Mouse (Mus musculus): ENCODE data around the gene Tfap2b. TPM values are rescaled to one million over a fixed set of nuclear protein-coding genes. Genes with fewer than 3 reads are reported as not detected.

The Tfap2b gene
- polyA plus RNA-seq (2015; fragmentation: Nextera tagmentation; extraction: Ambion mirVana): 2.4 and 3.0 TPM in 2 replicates

GRCm38 (mm10) chr1:19208641-19209358, at the start of gene Tfap2b:
TSS of gene Tfap2b (plus strand) at chr1:19208914.
- H3K27ac ChIP-seq (ENCODE audit: low read length): no peak within 1 kb of the TSS
- no peaks in the 10 kb centered on the region for H3K36me3 ChIP-seq (ENCODE audit: control insufficient read depth, insufficient read depth)
- no peaks in the 10 kb centered on the region for H3K9me3 ChIP-seq (ENCODE audit: control insufficient read depth, low read length)
- H3K4me3 ChIP-seq (replicated peaks; ENCODE audit: low read length): peak within 1 kb of the TSS; percentile 19; the same call in 1 of the 2 replicates
- ATAC-seq: no peak
- 2% methylated on average over 26 of the region's 26 CpGs for WGBS
- H3K4me1 ChIP-seq (replicated peaks; ENCODE audit: control insufficient read depth, insufficient read depth, low read length): no peaks in the 10 kb centered on the region
- peaks cover 47% of the 10 kb centered on the region for H3K27me3 ChIP-seq (replicated peaks; ENCODE audit: control insufficient read depth, insufficient read depth, low read length)
- H3K4me2 ChIP-seq (ENCODE audit: low read length): no peak within 1 kb of the TSS
- no peak within 1 kb of the TSS for H3K9ac ChIP-seq (replicated peaks; ENCODE audit: low read depth, low read length)

DNA sequence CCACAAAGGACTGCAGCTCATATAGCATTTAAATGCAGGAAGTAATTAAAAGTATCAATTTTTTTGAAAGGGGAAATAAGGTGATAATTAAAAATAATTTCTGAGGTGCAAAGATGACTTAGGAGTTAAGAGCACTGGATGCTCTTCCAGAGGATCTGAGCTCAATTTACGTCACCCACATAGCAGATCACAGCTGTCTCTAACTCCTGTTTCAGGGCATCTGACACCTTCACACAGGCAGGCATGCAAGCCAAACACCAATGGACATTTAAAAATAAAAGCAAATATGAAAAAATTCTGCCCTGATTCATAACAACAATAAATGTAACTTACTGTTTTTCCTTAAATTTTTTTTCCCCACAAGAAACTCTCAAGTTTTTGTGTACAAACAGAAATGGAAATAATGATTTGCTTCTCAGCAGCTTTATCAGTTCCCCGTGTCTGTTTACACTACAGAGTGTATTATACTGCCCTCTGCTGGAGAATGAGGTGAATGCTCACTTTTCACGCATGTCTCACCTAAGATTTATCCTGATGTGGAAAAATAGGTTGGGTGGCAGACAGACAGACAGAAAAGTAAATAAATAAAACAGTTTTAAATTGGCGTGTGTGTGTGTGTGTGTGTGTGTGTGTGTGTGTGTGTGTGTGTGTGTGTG, 29.8 kb upstream of the Tfap2b start:
- ATAC-seq: peak; percentile 75
- Histone ChIP-seq H3K9ac (replicated peaks; ENCODE audit: low read depth, low read length) (no peak overlapping the region), H3K36me3 (ENCODE audit: control insufficient read depth, insufficient read depth) (no peaks in the 10 kb centered on the region), H3K4me3 (replicated peaks; ENCODE audit: low read length) (no peak overlapping the region), H3K27ac (ENCODE audit: low read length) (no peak overlapping the region), H3K4me2 (ENCODE audit: low read length) (no peak overlapping the region), H3K4me1 (replicated peaks; ENCODE audit: control insufficient read depth, insufficient read depth, low read length) (no peaks in the 10 kb centered on the region), H3K9me3 (ENCODE audit: control insufficient read depth, low read length) (no peaks in the 10 kb centered on the region), H3K27me3 (replicated peaks; ENCODE audit: control insufficient read depth, insufficient read depth, low read length) (no peaks in the 10 kb centered on the region)
- WGBS: 5% methylated on average over 4 of the region's 4 CpGs

DNA sequence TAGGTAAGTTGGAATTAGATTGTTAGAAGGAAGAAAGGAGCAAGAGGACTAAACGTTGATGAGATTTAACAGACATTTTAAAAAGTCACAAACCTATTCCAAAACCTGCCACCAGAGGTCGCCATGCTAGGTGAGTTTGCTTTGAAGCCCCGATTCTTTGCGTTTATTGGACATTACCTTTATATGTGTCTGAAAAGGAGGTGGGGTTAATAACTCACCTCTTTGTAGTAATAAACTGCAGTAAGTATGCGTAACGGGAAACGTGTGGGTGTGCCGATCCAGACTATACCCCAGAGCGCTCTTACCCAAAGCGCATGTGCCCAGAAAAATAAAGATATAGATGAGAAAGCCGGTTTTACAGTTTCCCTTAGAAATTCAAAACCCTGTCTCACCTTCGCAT, 3.1 kb upstream of the Tfap2b start:
- peaks cover 24% of the 10 kb centered on the region for H3K27me3 ChIP-seq (replicated peaks; ENCODE audit: control insufficient read depth, insufficient read depth, low read length)
- no peaks in the 10 kb centered on the region for H3K4me1 ChIP-seq (replicated peaks; ENCODE audit: control insufficient read depth, insufficient read depth, low read length)
- no peak overlapping the region for H3K9ac ChIP-seq (replicated peaks; ENCODE audit: low read depth, low read length)
- no peaks in the 10 kb centered on the region for H3K36me3 ChIP-seq (ENCODE audit: control insufficient read depth, insufficient read depth)
- 3% methylated on average over 12 of the region's 12 CpGs for WGBS
- peak overlapping the region; percentile 60 for H3K4me2 ChIP-seq (ENCODE audit: low read length)
- no peaks in the 10 kb centered on the region for H3K9me3 ChIP-seq (ENCODE audit: control insufficient read depth, low read length)
- ATAC-seq: peak; percentile 70
- H3K27ac ChIP-seq (ENCODE audit: low read length): no peak overlapping the region
- peak overlapping the region; percentile 39 for H3K4me3 ChIP-seq (replicated peaks; ENCODE audit: low read length)

GRCm38 (mm10) chr1:19206194-19206593, 2.5 kb upstream of the Tfap2b start:
- Histone ChIP-seq H3K27ac (ENCODE audit: low read length) (no peak overlapping the region), H3K4me3 (replicated peaks; ENCODE audit: low read length) (no peak overlapping the region), H3K9ac (replicated peaks; ENCODE audit: low read depth, low read length) (no peak overlapping the region), H3K36me3 (ENCODE audit: control insufficient read depth, insufficient read depth) (no peaks in the 10 kb centered on the region), H3K27me3 (replicated peaks; ENCODE audit: control insufficient read depth, insufficient read depth, low read length) (peaks cover 30% of the 10 kb centered on the region), H3K4me2 (ENCODE audit: low read length) (no peak overlapping the region), H3K9me3 (ENCODE audit: control insufficient read depth, low read length) (no peaks in the 10 kb centered on the region), H3K4me1 (replicated peaks; ENCODE audit: control insufficient read depth, insufficient read depth, low read length) (no peaks in the 10 kb centered on the region)
- ATAC-seq: peak; percentile 55
- 1% methylated on average over 7 of the region's 7 CpGs for WGBS

DNA sequence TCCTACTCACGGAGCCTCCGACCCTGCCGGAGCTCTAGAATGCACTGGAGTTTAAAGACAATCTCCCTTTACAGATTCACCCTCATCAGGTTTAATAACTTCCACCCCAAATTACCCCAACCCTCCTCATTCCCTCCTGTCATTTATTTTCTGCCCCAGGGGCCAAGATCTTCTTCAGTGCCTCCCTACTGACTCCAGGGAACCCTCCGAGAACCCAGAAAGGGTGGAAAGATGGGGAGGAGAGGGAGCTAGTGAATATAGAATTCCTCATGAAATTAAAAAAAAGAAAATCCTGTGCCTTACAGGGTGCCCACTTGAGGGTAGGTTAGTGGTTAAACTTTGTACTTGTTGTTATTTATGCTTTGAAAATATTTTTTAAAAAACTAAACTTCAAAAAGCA, 1.1 kb upstream of the Tfap2b start:
- H3K27me3 ChIP-seq (replicated peaks; ENCODE audit: control insufficient read depth, insufficient read depth, low read length): peaks cover 41% of the 10 kb centered on the region
- H3K36me3 ChIP-seq (ENCODE audit: control insufficient read depth, insufficient read depth): no peaks in the 10 kb centered on the region
- H3K4me3 ChIP-seq (replicated peaks; ENCODE audit: low read length): no peak overlapping the region
- ATAC-seq: no peak
- H3K27ac ChIP-seq (ENCODE audit: low read length): no peak overlapping the region
- no peaks in the 10 kb centered on the region for H3K9me3 ChIP-seq (ENCODE audit: control insufficient read depth, low read length)
- H3K4me2 ChIP-seq (ENCODE audit: low read length): no peak overlapping the region
- H3K4me1 ChIP-seq (replicated peaks; ENCODE audit: control insufficient read depth, insufficient read depth, low read length): no peaks in the 10 kb centered on the region
- H3K9ac ChIP-seq (replicated peaks; ENCODE audit: low read depth, low read length): no peak overlapping the region
- WGBS: 1% methylated on average over 4 of the region's 4 CpGs

DNA sequence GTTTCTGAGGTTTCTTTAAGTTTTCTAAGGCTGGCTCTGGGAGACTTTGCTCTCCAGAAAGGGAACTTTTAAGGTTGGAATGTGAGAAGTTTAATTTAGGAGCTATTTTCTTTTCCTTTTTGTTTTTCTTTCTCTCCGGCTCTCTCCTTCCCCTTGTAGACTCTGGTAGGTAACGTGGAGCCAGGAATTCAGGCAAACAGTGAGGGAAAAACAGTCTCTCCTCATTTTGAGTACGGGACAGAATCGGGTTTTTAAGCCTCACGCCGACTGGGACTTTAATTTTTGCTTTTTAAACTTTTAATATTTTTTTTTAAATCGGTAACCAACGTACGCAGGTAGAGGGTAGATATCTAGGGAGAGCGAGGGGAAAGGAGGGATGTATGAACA, 638 bp downstream of the Tfap2b start:
- no peak for ATAC-seq
- Histone ChIP-seq H3K4me2 (ENCODE audit: low read length) (no peak overlapping the region), H3K27ac (ENCODE audit: low read length) (no peak overlapping the region)

GRCm38 (mm10) chr1:19209776-19210175, 1.1 kb downstream of the Tfap2b start:
- peaks cover 52% of the 10 kb centered on the region for H3K27me3 ChIP-seq (replicated peaks; ENCODE audit: control insufficient read depth, insufficient read depth, low read length)
- H3K36me3 ChIP-seq (ENCODE audit: control insufficient read depth, insufficient read depth): no peaks in the 10 kb centered on the region
- WGBS: under 1% methylated on average over 31 of the region's 31 CpGs
- no peak overlapping the region for H3K27ac ChIP-seq (ENCODE audit: low read length)
- ATAC-seq: no peak
- H3K9me3 ChIP-seq (ENCODE audit: control insufficient read depth, low read length): no peaks in the 10 kb centered on the region
- H3K4me1 ChIP-seq (replicated peaks; ENCODE audit: control insufficient read depth, insufficient read depth, low read length): no peaks in the 10 kb centered on the region
- no peak overlapping the region for H3K9ac ChIP-seq (replicated peaks; ENCODE audit: low read depth, low read length)
- no peak overlapping the region; the same call in 1 of the 2 replicates for H3K4me2 ChIP-seq (ENCODE audit: low read length)
- peak overlapping the region; percentile 19; the same call in 1 of the 2 replicates for H3K4me3 ChIP-seq (replicated peaks; ENCODE audit: low read length)

More for the DNA sequence above, 638 bp downstream of the Tfap2b start:
- WGBS: under 1% methylated on average over 10 of the region's 10 CpGs
- Histone ChIP-seq H3K9me3 (ENCODE audit: control insufficient read depth, low read length) (no peaks in the 10 kb centered on the region), H3K36me3 (ENCODE audit: control insufficient read depth, insufficient read depth) (no peaks in the 10 kb centered on the region), H3K4me1 (replicated peaks; ENCODE audit: control insufficient read depth, insufficient read depth, low read length) (no peaks in the 10 kb centered on the region), H3K9ac (replicated peaks; ENCODE audit: low read depth, low read length) (no peak overlapping the region), H3K27me3 (replicated peaks; ENCODE audit: control insufficient read depth, insufficient read depth, low read length) (peaks cover 51% of the 10 kb centered on the region), H3K4me3 (replicated peaks; ENCODE audit: low read length) (no peak overlapping the region)

DNA sequence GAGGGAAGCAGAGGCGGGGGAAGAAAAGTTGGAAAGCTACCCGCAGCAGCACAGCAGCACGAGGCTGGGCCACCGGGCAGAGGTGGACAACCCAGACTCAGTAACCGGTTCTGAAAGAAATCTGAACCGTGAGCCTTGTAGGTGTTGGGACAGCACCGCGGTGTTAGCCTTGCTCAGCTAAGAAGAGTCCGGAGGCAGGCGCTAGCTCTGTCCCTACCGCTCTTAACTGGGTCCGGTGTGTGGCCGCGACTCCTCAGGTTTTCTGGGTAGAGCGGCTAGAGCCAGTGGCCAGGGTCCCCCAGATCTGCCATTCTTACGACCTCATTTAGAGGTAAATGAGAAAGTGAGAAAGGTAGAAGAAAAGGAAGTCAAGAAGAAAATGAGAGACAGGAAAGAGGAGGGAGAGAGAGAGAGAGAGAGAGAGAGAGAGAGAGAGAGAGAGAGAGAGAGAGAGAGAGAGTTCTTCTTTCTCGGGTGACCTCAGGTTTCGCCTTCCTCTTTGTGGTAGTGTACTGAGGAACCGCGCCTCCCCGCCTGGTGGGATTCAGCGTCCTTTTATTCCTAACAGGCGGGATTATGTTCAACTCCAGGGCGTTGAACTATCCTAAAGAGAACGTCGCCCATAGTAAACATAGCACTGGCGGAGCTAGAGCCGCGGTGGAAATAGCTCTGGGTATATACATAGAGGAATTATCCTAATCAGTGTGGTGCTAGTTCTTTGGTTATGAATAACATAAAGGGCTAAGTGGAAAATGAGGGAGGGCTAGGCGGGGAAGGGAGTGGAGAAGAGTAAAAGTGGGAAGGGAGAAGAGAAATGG, 1.7 kb downstream of the Tfap2b start:
- no peak overlapping the region; the same call in 1 of the 2 replicates for H3K4me2 ChIP-seq (ENCODE audit: low read length)
- ATAC-seq: no peak
- H3K36me3 ChIP-seq (ENCODE audit: control insufficient read depth, insufficient read depth): no peaks in the 10 kb centered on the region
- H3K4me3 ChIP-seq (replicated peaks; ENCODE audit: low read length): no peak overlapping the region; the same call in 1 of the 2 replicates
- WGBS: under 1% methylated on average over 30 of the region's 30 CpGs
- no peaks in the 10 kb centered on the region for H3K4me1 ChIP-seq (replicated peaks; ENCODE audit: control insufficient read depth, insufficient read depth, low read length)
- H3K9me3 ChIP-seq (ENCODE audit: control insufficient read depth, low read length): no peaks in the 10 kb centered on the region
- H3K27me3 ChIP-seq (replicated peaks; ENCODE audit: control insufficient read depth, insufficient read depth, low read length): peaks cover 56% of the 10 kb centered on the region
- H3K27ac ChIP-seq (ENCODE audit: low read length): no peak overlapping the region
- no peak overlapping the region for H3K9ac ChIP-seq (replicated peaks; ENCODE audit: low read depth, low read length)

DNA sequence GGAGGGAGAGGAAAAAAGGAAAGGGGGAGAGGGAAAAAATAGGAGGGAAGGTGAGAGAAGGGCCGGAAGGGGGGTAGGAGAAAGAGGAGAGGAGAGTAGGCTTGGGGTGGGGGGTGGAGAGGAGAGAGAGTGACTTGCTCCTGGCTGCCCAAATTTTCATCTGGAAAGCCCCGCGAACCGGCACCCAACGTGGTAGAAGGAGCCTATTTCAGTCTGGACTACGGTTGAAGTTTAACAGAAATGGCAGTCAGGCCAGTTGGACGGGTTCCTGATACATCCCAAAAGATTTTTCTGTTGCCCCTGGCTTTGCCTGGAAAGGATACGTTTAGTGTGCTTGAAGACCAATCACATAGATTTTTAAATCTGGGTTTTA, 2.3 kb downstream of the Tfap2b start:
- Histone ChIP-seq H3K4me1 (replicated peaks; ENCODE audit: control insufficient read depth, insufficient read depth, low read length) (no peaks in the 10 kb centered on the region), H3K9ac (replicated peaks; ENCODE audit: low read depth, low read length) (no peak overlapping the region), H3K36me3 (ENCODE audit: control insufficient read depth, insufficient read depth) (no peaks in the 10 kb centered on the region), H3K9me3 (ENCODE audit: control insufficient read depth, low read length) (no peaks in the 10 kb centered on the region), H3K27ac (ENCODE audit: low read length) (no peak overlapping the region), H3K27me3 (replicated peaks; ENCODE audit: control insufficient read depth, insufficient read depth, low read length) (peaks cover 58% of the 10 kb centered on the region), H3K4me2 (ENCODE audit: low read length) (no peak overlapping the region), H3K4me3 (replicated peaks; ENCODE audit: low read length) (no peak overlapping the region)
- ATAC-seq: no peak
- WGBS: 3% methylated on average over 8 of the region's 8 CpGs
